Mouse (Mus musculus) lung, postnatal 0 days (tissue): Measurements from ENCODE around the gene Pdzrn3. TPM values are rescaled to one million over a fixed set of nuclear protein-coding genes. Genes with fewer than 3 reads are reported as not detected.

Experiments
- ATAC-seq: fragments of 200-750 bp; cut with Nextera tagmentation; 2 replicates; pipeline ENCODE4 v1.8.0; 2017; ENCODE audit warnings: moderate library complexity
- DNase-seq: peaks from one replicate; pipeline ENCODE4 v3.0.0-alpha.2; 2016; ENCODE audit warnings: low spot score
- H3K27ac ChIP-seq: fragments of 300-500 bp; sonication (generic); 2 replicates; pipeline ENCODE4 v1.5.1; 2014; ENCODE audit warnings: antibody characterized with exemption, mild to moderate bottlenecking, low read length, mixed read lengths
- H3K27me3 ChIP-seq: fragments of 300-500 bp; sonication (generic); replicated peaks from 2 replicates; pipeline ENCODE4 v1.6.1; 2014; ENCODE audit warnings: low read length, mixed read lengths; ENCODE audit not compliant: insufficient read depth
- H3K36me3 ChIP-seq: fragments of 300-500 bp; sonication (generic); 2 replicates; pipeline ENCODE4 v1.6.1; 2014; ENCODE audit warnings: low read length, mixed read lengths; ENCODE audit not compliant: insufficient read depth
- H3K4me1 ChIP-seq: fragments of 300-500 bp; sonication (generic); 2 replicates; pipeline ENCODE4 v1.6.1; 2014; ENCODE audit warnings: antibody characterized with exemption, low read depth, low read length, mixed read lengths; ENCODE audit not compliant: insufficient read depth
- H3K4me2 ChIP-seq: fragments of 300-500 bp; sonication (generic); replicated peaks from 2 replicates; pipeline ENCODE4 v1.6.1; 2014; ENCODE audit warnings: low read depth, mild to moderate bottlenecking, low read length, moderate library complexity, mixed read lengths
- H3K4me3 ChIP-seq: fragments of 300-500 bp; sonication (generic); 2 replicates; pipeline ENCODE4 v1.5.1; 2014; ENCODE audit warnings: low read depth, low read length
- H3K9ac ChIP-seq: fragments of 300-500 bp; sonication (generic); replicated peaks from 2 replicates; pipeline ENCODE4 v1.6.1; 2014; ENCODE audit warnings: low read depth, mild to moderate bottlenecking
- H3K9me3 ChIP-seq: fragments of 300-500 bp; sonication (generic); 2 replicates; pipeline ENCODE4 v1.6.1; 2016; ENCODE audit warnings: low read length, mixed read lengths
- CTCF ChIP-seq: IDR thresholded peaks from 2 replicates; pipeline ENCODE4 v1.5.1; 2016; ENCODE audit warnings: antibody characterized with exemption, mild to moderate bottlenecking
- EP300 ChIP-seq: IDR thresholded peaks from 2 replicates; pipeline ENCODE4 v1.6.1; 2016; ENCODE audit warnings: antibody characterized with exemption, mild to moderate bottlenecking, control low read depth
- WGBS: fragments of 180-500 bp; shearing (Covaris S2); extraction: QIAGEN DNeasy Blood & Tissue Kit; methylation state at CpG from one replicate; pipeline ENCODE4 v1.1.7; 2014; 5-methylcytosine and 5-hydroxymethylcytosine counted together
- polyA plus RNA-seq: library from polyadenylated mRNA; unstranded; fragments of >200 nt; fragmentation: Nextera tagmentation; extraction: Ambion mirVana; gene quantifications from 2 replicates; pipeline ENCODE4 v1.2.1, GENCODE M21; 2015

The Pdzrn3 gene
- polyA plus RNA-seq, 1 experiment from 2014 or later, result 7.4 TPM

- H3K4me1 ChIP-seq, result no peaks in the 10 kb centered on the region
- H3K9ac ChIP-seq, result no peak overlapping the region
- no peaks in the 10 kb centered on the region for H3K27me3 ChIP-seq
- WGBS, result 72% methylated on average over 6 of the region's 6 CpGs
- DNase-seq (no peak), ATAC-seq (no peak)
- no peak overlapping the region for H3K4me3 ChIP-seq
- H3K27ac ChIP-seq, result no peak overlapping the region
- TF ChIP-seq EP300 (no peak), CTCF (no peak)
- no peak overlapping the region for H3K4me2 ChIP-seq
- H3K36me3 ChIP-seq, result no peaks in the 10 kb centered on the region
- no peaks in the 10 kb centered on the region for H3K9me3 ChIP-seq
Observed at GRCm38 (mm10) chr6:101384476-101384875, 6.8 kb upstream of the Pdzrn3 start.

GRCm38 (mm10) chr6:101382891-101383290 is 5.2 kb upstream of the Pdzrn3 start:
- H3K4me3 ChIP-seq, result no peak overlapping the region
- H3K27me3 ChIP-seq, result no peaks in the 10 kb centered on the region
- no peak overlapping the region for H3K9ac ChIP-seq
- TF ChIP-seq EP300 (no peak), CTCF (no peak)
- H3K9me3 ChIP-seq, result no peaks in the 10 kb centered on the region
- H3K27ac ChIP-seq, result no peak overlapping the region
- WGBS, result 49% methylated on average over 4 of the region's 4 CpGs
- H3K4me2 ChIP-seq, result no peak overlapping the region
- no peak for DNase-seq
- ATAC-seq, result no peak
- H3K4me1 ChIP-seq, result peaks cover 2% of the 10 kb centered on the region; the same call in 1 of the 2 replicates
- no peaks in the 10 kb centered on the region for H3K36me3 ChIP-seq

- no peak for TF ChIP-seq CTCF
- no peaks in the 10 kb centered on the region for H3K27me3 ChIP-seq
- H3K27ac ChIP-seq, result no peak overlapping the region
- DNase-seq (no peak), ATAC-seq (no peak)
- H3K9me3 ChIP-seq, result no peaks in the 10 kb centered on the region
- no peak overlapping the region for H3K4me2 ChIP-seq
- H3K4me3 ChIP-seq, result no peak overlapping the region
- 66% methylated on average over 3 of the region's 3 CpGs for WGBS
- no peak overlapping the region for H3K9ac ChIP-seq
- no peaks in the 10 kb centered on the region for H3K36me3 ChIP-seq
- peaks cover 12% of the 10 kb centered on the region; the same call in 1 of the 2 replicates for H3K4me1 ChIP-seq
Observed at GRCm38 (mm10) chr6:101379546-101379945, 1.8 kb upstream of the Pdzrn3 start.

- peak overlapping the region; percentile 55 for H3K4me3 ChIP-seq
- peaks cover 20% of the 10 kb centered on the region; the same call in 1 of the 2 replicates for H3K4me1 ChIP-seq
- peak overlapping the region; percentile 68 for H3K27ac ChIP-seq
- under 1% methylated on average over 24 of the region's 29 CpGs for WGBS
- peak; percentile 82 for ATAC-seq
- no peaks in the 10 kb centered on the region for H3K27me3 ChIP-seq
- H3K36me3 ChIP-seq, result no peaks in the 10 kb centered on the region
- H3K4me2 ChIP-seq, result peak overlapping the region; percentile 88
- H3K9ac ChIP-seq, result peak overlapping the region; percentile 51
- no peaks in the 10 kb centered on the region for H3K9me3 ChIP-seq
- TF ChIP-seq CTCF, result no peak
- no peak for TF ChIP-seq EP300
- DNase-seq, result peak; percentile 89
Observed at GRCm38 (mm10) chr6:101377935-101378609, 375 bp upstream of the Pdzrn3 start.

GRCm38 (mm10) chr6:101376511-101377166 is 1.1 kb downstream of the Pdzrn3 start:
- Histone ChIP-seq H3K36me3 (no peaks in the 10 kb centered on the region), H3K9ac (peak overlapping the region; percentile 51), H3K27ac (peak overlapping the region; percentile 68), H3K9me3 (no peaks in the 10 kb centered on the region), H3K27me3 (no peaks in the 10 kb centered on the region), H3K4me3 (peak overlapping the region; percentile 55), H3K4me2 (peak overlapping the region; percentile 88), H3K4me1 (peaks cover 20% of the 10 kb centered on the region; the same call in 1 of the 2 replicates)
- TF ChIP-seq EP300 (no peak), CTCF (no peak)
- no peak for ATAC-seq
- DNase-seq, result no peak
- 9% methylated on average over 10 of the region's 10 CpGs for WGBS

GRCm38 (mm10) chr6:101376049-101376448 is 1.6 kb downstream of the Pdzrn3 start:
- WGBS, result 15% methylated on average over 9 of the region's 10 CpGs
- Histone ChIP-seq H3K4me1 (peaks cover 20% of the 10 kb centered on the region; the same call in 1 of the 2 replicates), H3K27me3 (no peaks in the 10 kb centered on the region), H3K4me3 (peak overlapping the region; percentile 55), H3K9me3 (no peaks in the 10 kb centered on the region), H3K4me2 (peak overlapping the region; percentile 88), H3K27ac (no peak overlapping the region; the same call in 1 of the 2 replicates), H3K9ac (peak overlapping the region; percentile 51; the same call in 1 of the 2 replicates), H3K36me3 (no peaks in the 10 kb centered on the region)
- TF ChIP-seq EP300, result no peak
- TF ChIP-seq CTCF, result no peak
- ATAC-seq, result no peak
- no peak for DNase-seq
